Mouse (Mus musculus): ENCODE results near the gene Chd6.

DNA sequence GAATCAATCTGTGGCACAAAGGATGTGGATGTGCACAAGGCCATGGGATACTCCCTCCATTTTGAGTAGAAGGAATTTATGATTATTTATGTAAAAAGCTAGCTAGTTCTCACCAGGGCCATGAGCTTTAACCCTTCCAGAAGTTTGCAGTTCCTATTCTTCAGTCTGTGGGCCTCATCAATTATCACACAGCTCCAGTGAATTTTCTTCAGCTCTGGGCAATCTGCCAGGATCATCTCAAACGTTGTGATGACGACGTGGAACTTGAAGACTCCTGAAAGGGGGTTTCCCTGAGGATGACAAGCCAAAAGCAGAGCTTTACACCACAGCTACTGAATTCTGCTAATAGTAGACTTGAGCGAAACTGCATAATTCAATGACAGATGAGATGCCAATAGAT is 91.0 kb downstream of the Chd6 start:
- no peak for TF ChIP-seq CTCF (IDR thresholded peaks at IDR 0.05; ENCODE audit: extremely low read depth, insufficient read depth, insufficient read length, insufficient replicate concordance)
- TF ChIP-seq POLR2A (IDR thresholded peaks at IDR 0.05; ENCODE audit: low read depth, low read length): no peak

Measured in spleen, adult 2 months (tissue).